8 mouse cellular contexts compared by ENCODE assay signal in the genomic region with DNA sequence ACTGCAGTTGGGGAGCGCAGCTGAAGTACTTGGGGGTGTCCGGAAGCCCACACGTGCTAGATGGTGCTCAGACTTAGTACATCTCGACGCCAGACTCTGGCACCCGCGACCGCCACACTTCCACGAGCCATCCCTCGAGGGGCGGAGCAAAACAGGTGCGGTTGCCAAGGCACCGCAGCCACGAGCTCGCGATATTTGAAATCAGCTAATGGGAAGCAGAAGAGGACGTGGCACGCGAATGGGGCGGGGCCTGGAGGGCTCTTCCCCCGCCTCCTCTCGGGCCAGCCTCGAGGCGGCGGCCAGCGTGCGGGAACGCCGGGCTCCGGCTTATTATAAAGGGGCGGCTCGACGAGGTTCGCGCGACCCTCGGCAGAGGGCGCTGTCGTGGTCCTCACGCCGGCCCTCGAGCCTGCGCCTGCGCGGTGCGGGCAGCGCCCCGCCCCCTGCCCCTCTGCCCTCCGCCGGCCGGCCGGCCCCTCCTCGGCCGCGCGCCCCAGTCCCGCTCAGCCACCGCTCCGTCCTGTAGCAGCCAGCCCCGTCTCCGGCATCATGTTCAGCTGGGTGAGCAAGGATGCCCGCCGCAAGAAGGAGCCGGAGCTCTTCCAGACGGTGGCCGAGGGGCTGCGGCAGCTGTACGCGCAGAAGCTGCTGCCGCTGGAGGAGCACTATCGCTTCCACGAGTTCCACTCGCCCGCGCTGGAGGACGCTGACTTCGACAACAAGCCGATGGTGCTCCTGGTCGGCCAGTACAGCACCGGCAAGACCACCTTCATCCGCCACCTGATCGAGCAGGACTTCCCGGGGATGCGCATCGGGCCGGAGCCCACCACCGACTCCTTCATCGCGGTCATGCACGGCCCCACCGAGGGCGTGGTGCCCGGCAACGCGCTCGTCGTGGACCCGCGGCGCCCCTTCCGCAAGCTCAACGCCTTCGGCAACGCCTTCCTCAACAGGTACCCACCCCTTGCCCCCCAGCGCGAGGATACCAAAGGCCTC. TPM values are rescaled to one million over a fixed set of nuclear protein-coding genes. Genes with fewer than 3 reads are reported as not detected.
DNase-seq lines count a peak whose midpoint lies in the region; ATAC-seq and TF ChIP-seq lines count a peak whose summit lies in the region.

TSS of gene Ehd1 (plus strand) at position 300 of the 996 bp plus-strand sequence.

- peaks cover 90% of the 10 kb centered on the region for H3K4me1 ChIP-seq in E14TG2a.4 (replicated peaks; ENCODE audit: low read depth, low read length)
- H3K4me1 ChIP-seq in forebrain, embryonic 13.5 days = peaks cover 37% of the 10 kb centered on the region
- H3K4me1 ChIP-seq in liver, postnatal 0 days (ENCODE audit: insufficient read depth) = peaks cover 68% of the 10 kb centered on the region
- peaks cover 24% of the 10 kb centered on the region for H3K4me1 ChIP-seq in neural tube, embryonic 14.5 days (ENCODE audit: control insufficient read depth, insufficient read depth, low read length)

- peak; percentile 97 for DNase-seq in c-Kit-positive CD71-positive TER-119-positive erythroid progenitor cells, embryonic 14.5 days (ENCODE audit: low spot score)
- DNase-seq in heart, postnatal 10 days = peak; percentile 98 to 99
- no peak for DNase-seq in large intestine, adult 2 months (ENCODE audit: low read depth, low spot score)
- DNase-seq in liver, postnatal 0 days = peak; percentile 99
- peak; percentile 98 for DNase-seq in testis, postnatal 10 days (ENCODE audit: low spot score)

- H3K9me3 ChIP-seq in E14TG2a.4 (ENCODE audit: low read length) = no peaks in the 10 kb centered on the region
- no peaks in the 10 kb centered on the region for H3K9me3 ChIP-seq in forebrain, embryonic 13.5 days (replicated peaks)
- H3K9me3 ChIP-seq in liver, postnatal 0 days (ENCODE audit: low read length) = no peaks in the 10 kb centered on the region
- no peaks in the 10 kb centered on the region for H3K9me3 ChIP-seq in neural tube, embryonic 14.5 days (ENCODE audit: control insufficient read depth, low read length)

- intact Hi-C loops in heart, postnatal 10 days (cut with DNase I) = no loop called here

- peak; percentile 96 for ATAC-seq in forebrain, embryonic 13.5 days
- peak; percentile 96 for ATAC-seq in liver, postnatal 0 days
- peak; percentile 95 for ATAC-seq in neural tube, embryonic 14.5 days (ENCODE audit: low read depth)

- peak within 1 kb of the TSS; percentile 94 for H3K4me2 ChIP-seq in forebrain, embryonic 13.5 days
- peak within 1 kb of the TSS; percentile 91 for H3K4me2 ChIP-seq in liver, postnatal 0 days (ENCODE audit: low read depth, low read length)
- H3K4me2 ChIP-seq in neural tube, embryonic 14.5 days (ENCODE audit: low read depth, low read length) = peak within 1 kb of the TSS; percentile 100

- peak within 1 kb of the TSS; percentile 98 for H3K4me3 ChIP-seq in E14TG2a.4 (replicated peaks; ENCODE audit: low read length)
- H3K4me3 ChIP-seq in forebrain, embryonic 13.5 days = peak within 1 kb of the TSS; percentile 86
- peak within 1 kb of the TSS; percentile 67 for H3K4me3 ChIP-seq in liver, postnatal 0 days (ENCODE audit: low read depth, low read length)
- peak within 1 kb of the TSS; percentile 79 for H3K4me3 ChIP-seq in neural tube, embryonic 14.5 days (ENCODE audit: low read depth, low read length)

- H3K36me3 ChIP-seq in E14TG2a.4 (ENCODE audit: insufficient read depth, low read length) = peaks cover 49% of the 10 kb centered on the region
- H3K36me3 ChIP-seq in forebrain, embryonic 13.5 days (ENCODE audit: poor library complexity, severe bottlenecking) = peaks cover 22% of the 10 kb centered on the region
- H3K36me3 ChIP-seq in liver, postnatal 0 days (replicated peaks; ENCODE audit: insufficient read depth, low read length) = peaks cover 24% of the 10 kb centered on the region
- peaks cover 12% of the 10 kb centered on the region for H3K36me3 ChIP-seq in neural tube, embryonic 14.5 days (ENCODE audit: control insufficient read depth, insufficient read depth, low read length)

- peak within 1 kb of the TSS; percentile 85 for H3K9ac ChIP-seq in forebrain, embryonic 13.5 days
- peak within 1 kb of the TSS; percentile 69 for H3K9ac ChIP-seq in liver, postnatal 0 days (replicated peaks)
- H3K9ac ChIP-seq in neural tube, embryonic 14.5 days (replicated peaks; ENCODE audit: low read depth, low read length) = peak within 1 kb of the TSS; percentile 72

- TF ChIP-seq CTCF in E14TG2a.4 (conservative IDR thresholded peaks at IDR 0.05; ENCODE audit: low read length) = no peak
- TF ChIP-seq CTCF in liver, postnatal 0 days (IDR thresholded peaks at IDR 0.05; ENCODE audit: low read depth) = peak; percentile 75

- no peaks in the 10 kb centered on the region for H3K27me3 ChIP-seq in E14TG2a.4 (ENCODE audit: insufficient read depth, low read length)
- no peaks in the 10 kb centered on the region for H3K27me3 ChIP-seq in forebrain, embryonic 13.5 days
- no peaks in the 10 kb centered on the region for H3K27me3 ChIP-seq in liver, postnatal 0 days (ENCODE audit: insufficient read depth, low read length)
- no peaks in the 10 kb centered on the region for H3K27me3 ChIP-seq in neural tube, embryonic 14.5 days (ENCODE audit: control insufficient read depth, insufficient read depth, low read length)

- peak; percentile 43; the same call in 1 of the 2 replicates for TF ChIP-seq EP300 in liver, postnatal 0 days (IDR thresholded peaks at IDR 0.05; ENCODE audit: low read depth)

- under 1% methylated on average over 100 of the region's 106 CpGs for WGBS in forebrain, embryonic 13.5 days
- WGBS in large intestine, adult 2 months = under 1% methylated on average over 106 of the region's 106 CpGs
- under 1% methylated on average over 103 of the region's 106 CpGs for WGBS in liver, postnatal 0 days (ENCODE audit: insufficient replicate concordance)
- under 1% methylated on average over 89 of the region's 106 CpGs for WGBS in neural tube, embryonic 14.5 days

- peak within 1 kb of the TSS; percentile 77 for H3K27ac ChIP-seq in forebrain, embryonic 13.5 days
- peak within 1 kb of the TSS; percentile 92 for H3K27ac ChIP-seq in liver, postnatal 0 days (ENCODE audit: low read depth)
- H3K27ac ChIP-seq in neural tube, embryonic 14.5 days (ENCODE audit: low read depth, low read length) = peak within 1 kb of the TSS; percentile 77

RNA-seq across cellular contexts. Expression of gene Ehd1, which starts in this region (rescaled TPM):
- polyA plus RNA-seq in forebrain, embryonic 13.5 days (2015; fragmentation: Nextera tagmentation; extraction: Ambion mirVana) = 74.3 and 75.6 TPM in 2 replicates
- 100 to 1,000 TPM; 129 to 181 TPM for total RNA-seq in heart, postnatal 10 days (2021)
- polyA plus RNA-seq in large intestine, adult 2 months (2012; rRNA removed) = 142 and 291 TPM in 2 replicates
- 36.4 and 36.9 TPM in 2 replicates for polyA plus RNA-seq in liver, postnatal 0 days (2015; fragmentation: Nextera tagmentation; extraction: Ambion mirVana)
- polyA plus RNA-seq in neural tube, embryonic 14.5 days (2014; fragmentation: Nextera tagmentation; extraction: Ambion mirVana) = 53.4 and 74.8 TPM in 2 replicates
